Mouse (Mus musculus) embryonic facial prominence, embryonic 14.5 days (tissue): ENCODE measurements around the gene Btbd2. TPM values are rescaled to one million over a fixed set of nuclear protein-coding genes. Genes with fewer than 3 reads are reported as not detected.

Experiments used
- ATAC-seq: fragments of 200-750 bp; cut with Nextera tagmentation; 2 replicates; pipeline ENCODE4 v1.8.0; 2017; ENCODE audit warnings: low read depth, moderate number of reproducible peaks, moderate TSS enrichment
- DNase-seq: peaks from one replicate; pipeline ENCODE4 v3.0.0-alpha.2; 2015; ENCODE audit warnings: low spot score
- H3K27ac ChIP-seq: fragments of 300-500 bp; sonication (generic); replicated peaks from 2 replicates; pipeline ENCODE4 v1.5.1; 2014; ENCODE audit warnings: low read depth, mild to moderate bottlenecking, low read length, moderate library complexity
- H3K27me3 ChIP-seq: fragments of 300-500 bp; sonication (generic); replicated peaks from 2 replicates; pipeline ENCODE4 v1.6.1; 2014; ENCODE audit warnings: low read length; ENCODE audit not compliant: control insufficient read depth, insufficient read depth
- H3K36me3 ChIP-seq: fragments of 300-500 bp; sonication (generic); 2 replicates; pipeline ENCODE4 v1.6.1; 2014; ENCODE audit warnings: low read length, mixed read lengths; ENCODE audit not compliant: control insufficient read depth, insufficient read depth
- H3K4me1 ChIP-seq: fragments of 300-500 bp; sonication (generic); 2 replicates; pipeline ENCODE4 v1.6.1; 2014; ENCODE audit warnings: antibody characterized with exemption, low read length; ENCODE audit not compliant: control insufficient read depth, insufficient read depth
- H3K4me2 ChIP-seq: fragments of 300-500 bp; sonication (generic); 2 replicates; pipeline ENCODE4 v1.6.1; 2014; ENCODE audit warnings: low read depth, mild to moderate bottlenecking, low read length, moderate library complexity, mixed read lengths
- H3K4me3 ChIP-seq: fragments of 300-500 bp; sonication (generic); 2 replicates; pipeline ENCODE4 v1.5.1; 2014; ENCODE audit warnings: low read depth, mild to moderate bottlenecking, low read length
- H3K9ac ChIP-seq: fragments of 300-500 bp; sonication (generic); 2 replicates; pipeline ENCODE4 v1.6.1; 2014; ENCODE audit warnings: low read depth, mild to moderate bottlenecking, low read length, moderate library complexity, mixed read lengths
- H3K9me3 ChIP-seq: fragments of 300-500 bp; sonication (generic); 2 replicates; pipeline ENCODE4 v1.6.1; 2016; ENCODE audit warnings: low read length; ENCODE audit not compliant: control insufficient read depth
- WGBS: fragments of 180-500 bp; shearing (Covaris S2); extraction: QIAGEN DNeasy Blood & Tissue Kit; methylation state at CpG from one replicate; pipeline ENCODE4 v1.1.7; 2014; 5-methylcytosine and 5-hydroxymethylcytosine counted together
- polyA plus RNA-seq: library from polyadenylated mRNA; unstranded; fragments of >200 nt; fragmentation: Nextera tagmentation; extraction: Ambion mirVana; gene quantifications from 2 replicates; pipeline ENCODE4 v1.2.1, GENCODE M21; 2014

Gene Btbd2
- polyA plus RNA-seq, 1 experiment from 2014 or later = 71.6 TPM

DNA sequence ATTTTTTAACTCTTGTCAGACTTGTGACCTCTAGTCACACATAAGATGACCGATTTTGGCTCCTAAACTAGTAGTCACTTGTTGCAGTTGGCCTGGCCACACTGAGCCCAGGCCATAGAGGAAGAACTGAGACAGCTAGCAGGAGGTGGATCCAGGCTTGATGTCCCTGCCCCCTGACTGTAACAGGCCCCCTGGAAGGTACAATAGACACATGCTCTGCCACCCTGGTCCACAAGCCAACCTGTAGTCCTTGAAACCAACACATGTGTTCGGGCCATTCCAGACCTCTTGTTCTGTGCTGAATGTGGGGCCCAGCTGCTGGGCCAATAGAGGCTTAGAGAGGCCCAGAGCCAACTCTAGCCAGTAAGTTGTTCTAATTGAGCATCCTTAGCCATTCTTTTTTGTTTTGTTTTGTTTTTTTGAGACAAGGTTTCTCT is 23.4 kb upstream of the Btbd2 start:
- Histone ChIP-seq H3K36me3 (peaks cover 10% of the 10 kb centered on the region; the same call in 1 of the 2 replicates), H3K9me3 (no peaks in the 10 kb centered on the region), H3K4me3 (no peak overlapping the region), H3K9ac (peak overlapping the region; percentile 25; the same call in 1 of the 2 replicates), H3K27me3 (no peaks in the 10 kb centered on the region), H3K4me2 (no peak overlapping the region), H3K4me1 (peaks cover 23% of the 10 kb centered on the region), H3K27ac (no peak overlapping the region)
- WGBS = 67% methylated on average over 2 of the region's 2 CpGs
- no peak for DNase-seq
- no peak for ATAC-seq

DNA sequence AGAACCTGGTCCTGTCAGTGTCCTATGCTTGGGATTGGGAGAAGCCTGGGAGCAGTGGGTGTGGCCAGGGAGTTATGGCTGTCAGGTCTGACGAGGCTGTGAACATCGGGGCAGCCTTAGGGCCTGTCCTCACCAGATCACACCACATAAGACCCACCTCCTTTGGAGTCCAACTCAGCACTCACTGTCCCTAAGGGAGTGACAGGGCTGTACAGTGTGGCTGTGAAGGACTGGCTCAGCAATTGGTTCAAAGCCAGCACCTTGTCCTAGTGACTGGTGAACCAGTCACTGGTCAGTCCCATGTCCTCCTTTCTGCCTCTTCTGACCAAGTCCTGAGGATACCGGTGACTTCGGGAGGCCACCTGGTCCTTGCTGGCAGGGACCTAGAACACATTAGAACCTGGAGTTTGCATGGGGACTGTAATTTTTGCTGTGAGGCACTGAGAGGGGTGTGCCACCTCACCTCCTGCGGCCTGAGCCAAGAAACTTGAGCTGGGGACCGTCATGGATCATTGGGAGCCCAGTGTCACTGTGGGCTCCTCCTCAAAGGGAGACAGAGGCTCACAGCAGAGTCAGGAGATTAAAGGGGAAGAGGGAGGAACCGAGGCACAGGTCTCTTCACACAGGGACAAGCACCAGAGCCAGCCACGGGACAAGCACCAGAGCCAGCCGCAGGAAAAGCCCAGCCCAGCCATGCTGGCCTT is 22.8 kb upstream of the Btbd2 start:
- Histone ChIP-seq H3K27ac (peak overlapping the region; percentile 28; the same call in 1 of the 2 replicates), H3K4me2 (no peak overlapping the region), H3K27me3 (no peaks in the 10 kb centered on the region), H3K9me3 (no peaks in the 10 kb centered on the region), H3K4me1 (peaks cover 26% of the 10 kb centered on the region), H3K4me3 (no peak overlapping the region), H3K36me3 (peaks cover 8% of the 10 kb centered on the region; the same call in 1 of the 2 replicates), H3K9ac (peak overlapping the region; percentile 25; the same call in 1 of the 2 replicates)
- ATAC-seq (no peak), DNase-seq (no peak)
- WGBS = 63% methylated on average over 9 of the region's 9 CpGs

DNA sequence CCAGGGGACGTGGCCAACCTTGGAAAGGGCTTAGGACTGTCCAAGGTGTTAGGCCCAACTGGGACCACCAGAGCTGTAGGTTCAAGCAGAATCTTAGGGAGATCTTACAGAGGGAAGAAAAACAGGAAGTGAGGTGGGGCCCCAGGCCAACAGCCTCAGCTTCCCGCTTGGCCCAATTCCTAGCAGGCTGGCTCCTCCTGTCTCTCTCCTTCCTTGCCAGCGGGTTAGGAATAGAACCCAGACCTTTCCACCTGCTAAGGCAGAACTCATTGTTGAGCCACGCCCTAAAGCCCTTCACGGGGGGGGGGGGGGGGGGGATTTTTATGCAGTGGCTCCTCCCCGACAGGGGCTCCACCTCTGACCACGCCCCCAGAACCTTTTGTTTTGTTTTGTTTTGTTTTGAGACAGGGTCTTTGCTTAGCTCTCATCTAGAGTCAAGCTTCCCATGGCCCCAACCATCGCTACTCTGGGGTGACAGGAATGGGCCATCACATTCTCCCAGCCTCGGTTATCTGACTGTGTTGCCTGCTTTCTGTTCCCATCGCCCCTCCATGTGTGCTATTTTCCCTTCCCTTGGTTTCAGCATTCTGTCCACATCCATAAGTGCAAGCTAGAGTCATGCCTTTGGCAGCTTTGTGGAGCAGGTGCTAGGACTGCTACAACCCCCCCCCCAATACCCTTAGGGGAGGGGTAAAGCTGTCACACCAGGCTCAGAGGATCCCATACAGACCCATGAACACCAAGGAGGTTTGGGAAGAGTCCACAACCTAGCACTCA is 21.9 kb upstream of the Btbd2 start:
- ATAC-seq (no peak), DNase-seq (peak; percentile 52)
- WGBS = 62% methylated on average over 8 of the region's 10 CpGs
- Histone ChIP-seq H3K27ac (peak overlapping the region; percentile 98), H3K4me3 (no peak overlapping the region), H3K9ac (peak overlapping the region; percentile 35; the same call in 1 of the 2 replicates), H3K36me3 (peaks cover 12% of the 10 kb centered on the region; the same call in 1 of the 2 replicates), H3K4me1 (peaks cover 35% of the 10 kb centered on the region), H3K27me3 (no peaks in the 10 kb centered on the region), H3K4me2 (peak overlapping the region; percentile 13; the same call in 1 of the 2 replicates), H3K9me3 (no peaks in the 10 kb centered on the region)

DNA sequence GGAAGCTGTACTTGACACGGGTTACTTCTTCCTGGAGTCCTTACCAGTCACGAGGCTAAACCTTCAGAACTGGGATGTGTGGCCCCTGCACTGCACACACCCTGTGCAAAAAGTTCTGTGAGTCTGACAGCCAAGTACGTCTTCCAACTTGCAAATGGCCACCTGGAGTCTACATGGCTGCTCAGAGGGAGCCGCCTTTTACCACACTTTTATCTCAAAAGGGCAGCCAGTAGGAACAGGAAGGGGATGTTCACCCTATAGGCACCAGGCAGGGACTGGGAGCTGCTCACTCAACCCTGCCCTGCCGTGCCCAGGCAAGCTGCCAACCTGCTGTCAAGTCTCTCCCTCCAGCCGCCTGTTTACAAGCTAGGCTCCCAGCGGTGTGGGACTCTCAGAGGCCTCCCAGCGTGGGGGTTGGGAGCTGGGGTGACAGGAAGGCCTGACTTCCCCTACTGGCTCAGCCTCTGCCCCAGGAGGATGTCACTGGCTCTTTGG is 21.1 kb upstream of the Btbd2 start, which contains the start of gene Mknk2:
Gene Mknk2 (minus strand): TSS at position 171 of the 495 bp plus-strand sequence.
- H3K36me3 ChIP-seq = peaks cover 14% of the 10 kb centered on the region
- DNase-seq = peak; percentile 95
- H3K4me1 ChIP-seq = peaks cover 41% of the 10 kb centered on the region
- no peaks in the 10 kb centered on the region for H3K27me3 ChIP-seq
- 15% methylated on average over 8 of the region's 8 CpGs for WGBS
- H3K4me2 ChIP-seq = peak within 1 kb of the TSS; percentile 83
- peak; percentile 39 for ATAC-seq
- peak within 1 kb of the TSS; percentile 99 for H3K4me3 ChIP-seq
- peak within 1 kb of the TSS; percentile 85 for H3K9ac ChIP-seq
- peak within 1 kb of the TSS; percentile 98 for H3K27ac ChIP-seq
- no peaks in the 10 kb centered on the region for H3K9me3 ChIP-seq

DNA sequence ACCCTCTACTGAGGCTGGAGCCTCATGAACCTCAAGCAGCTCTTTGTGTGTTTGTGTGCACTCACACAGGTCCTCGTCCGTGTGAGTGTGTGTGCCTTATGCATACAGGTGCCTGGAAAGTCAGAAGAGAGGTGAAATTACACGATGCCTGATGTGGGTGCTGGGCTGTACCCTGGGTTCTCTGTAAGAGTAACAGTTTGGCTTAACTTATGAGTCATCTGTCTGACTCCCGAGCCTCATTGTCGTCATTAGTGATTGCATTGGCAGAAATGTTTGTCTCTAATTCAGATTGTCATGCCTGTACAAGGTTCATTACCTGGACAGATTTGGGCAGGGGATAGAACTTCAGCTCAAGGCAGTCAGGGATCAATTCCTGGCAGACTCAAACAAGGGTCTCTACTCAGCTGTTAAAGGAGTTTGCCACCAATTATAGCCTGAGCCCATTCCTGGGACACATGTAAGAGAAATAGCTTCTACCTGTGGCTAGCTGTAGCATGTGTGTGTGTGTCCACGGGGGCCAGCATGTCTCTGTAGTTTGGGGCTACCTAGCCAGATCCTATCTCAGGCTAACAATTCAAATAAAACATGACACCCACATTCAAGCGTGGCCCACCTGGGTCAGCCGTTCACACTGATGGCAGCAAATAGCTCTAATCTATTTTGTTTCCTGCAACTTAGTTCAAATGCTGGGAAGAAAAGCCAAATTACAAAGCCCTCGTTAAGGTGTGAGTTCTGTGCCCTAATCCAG is 20.4 kb upstream of the Btbd2 start:
- Histone ChIP-seq H3K27ac (peak overlapping the region; percentile 98), H3K4me1 (peaks cover 41% of the 10 kb centered on the region), H3K4me2 (peak overlapping the region; percentile 83), H3K36me3 (peaks cover 20% of the 10 kb centered on the region), H3K4me3 (peak overlapping the region; percentile 99), H3K27me3 (no peaks in the 10 kb centered on the region), H3K9me3 (no peaks in the 10 kb centered on the region), H3K9ac (peak overlapping the region; percentile 85)
- 28% methylated on average over 9 of the region's 9 CpGs for WGBS
- ATAC-seq = no peak
- peak; percentile 41 for DNase-seq

DNA sequence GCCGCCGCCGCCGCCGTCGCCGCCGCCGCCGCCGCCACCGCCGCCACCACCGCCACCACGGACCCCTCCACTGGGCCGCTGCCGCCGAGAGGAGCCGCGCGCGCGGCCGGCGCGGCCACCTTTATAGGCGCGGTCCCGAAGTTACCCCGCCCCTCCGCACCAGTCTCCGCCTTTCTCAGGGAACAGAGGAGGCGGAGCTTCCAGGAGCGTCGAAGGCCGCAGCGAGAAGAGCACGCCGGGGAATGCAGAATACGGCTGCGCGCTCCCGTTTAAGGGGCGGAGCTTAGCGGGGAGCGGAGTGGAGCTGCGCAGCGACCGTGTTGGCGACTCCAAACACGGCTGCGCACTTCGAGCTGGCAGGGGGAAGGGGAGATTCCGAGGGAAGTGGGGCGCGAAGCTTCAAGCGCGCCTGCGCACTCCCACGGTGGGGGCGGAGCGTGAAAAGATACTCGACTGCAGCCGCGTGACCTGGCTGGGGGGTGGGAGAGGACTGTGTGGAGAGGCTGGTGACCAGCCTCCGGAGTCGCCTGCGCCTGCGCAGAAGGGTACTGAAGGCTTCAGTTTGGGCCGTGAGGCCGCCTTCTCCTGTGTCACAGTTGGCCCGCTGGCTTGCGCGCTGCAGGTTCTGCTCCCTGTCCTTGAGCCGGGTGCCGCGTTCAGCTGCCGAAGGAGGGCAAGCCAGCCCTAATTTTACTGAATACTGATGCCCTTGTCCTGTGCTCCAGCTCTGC is 19.5 kb upstream of the Btbd2 start:
- peaks cover 30% of the 10 kb centered on the region for H3K36me3 ChIP-seq
- under 1% methylated on average over 30 of the region's 78 CpGs for WGBS
- H3K27ac ChIP-seq = peak overlapping the region; percentile 98
- H3K9me3 ChIP-seq = no peaks in the 10 kb centered on the region
- peak; percentile 94 for ATAC-seq
- H3K4me2 ChIP-seq = peak overlapping the region; percentile 93
- no peaks in the 10 kb centered on the region for H3K27me3 ChIP-seq
- DNase-seq = peak; percentile 100
- peak overlapping the region; percentile 99 for H3K4me3 ChIP-seq
- peak overlapping the region; percentile 98 for H3K9ac ChIP-seq
- H3K4me1 ChIP-seq = peaks cover 41% of the 10 kb centered on the region

DNA sequence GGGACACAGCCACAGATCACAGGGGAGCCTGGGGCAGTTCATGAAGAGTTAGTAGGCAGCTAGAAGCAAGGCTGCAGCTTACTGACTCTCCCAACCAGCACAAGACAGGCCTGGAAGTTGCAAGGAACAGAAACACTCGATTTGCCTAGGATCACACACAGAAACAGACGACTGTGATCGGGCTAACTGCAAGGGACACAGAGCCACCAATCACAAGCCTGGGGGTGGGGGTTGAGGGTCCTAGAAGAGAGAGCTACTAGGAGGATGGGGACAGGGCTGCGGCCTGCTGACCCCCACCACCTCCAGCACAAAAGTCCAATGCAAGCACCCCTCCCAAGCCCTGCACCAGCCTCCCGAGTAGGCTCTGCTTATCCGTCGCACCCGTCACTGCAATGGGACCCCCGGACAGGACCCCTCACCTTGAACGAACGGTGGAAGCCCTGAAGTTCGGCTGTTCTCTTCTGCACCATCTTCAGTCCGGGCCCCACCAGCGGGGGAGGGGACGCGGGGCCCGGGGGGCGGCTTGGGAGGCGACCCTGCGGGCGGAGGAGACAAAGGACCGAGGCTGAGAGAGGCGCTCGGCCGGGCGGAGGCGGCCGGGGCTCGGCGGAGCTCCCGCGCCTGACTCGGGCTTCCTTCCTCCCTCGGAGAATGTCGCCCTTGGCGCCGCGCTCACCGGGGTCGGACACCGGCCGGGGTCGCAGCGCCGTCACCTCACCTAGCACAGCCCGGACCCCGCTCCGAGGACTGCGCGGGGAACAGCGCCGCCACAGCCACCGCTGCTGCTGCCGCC is 18.7 kb upstream of the Btbd2 start:
- no peak for DNase-seq
- peak overlapping the region; percentile 98 for H3K9ac ChIP-seq
- peak overlapping the region; percentile 93 for H3K4me2 ChIP-seq
- H3K9me3 ChIP-seq = no peaks in the 10 kb centered on the region
- no peak; the same call in 1 of the 2 replicates for ATAC-seq
- H3K4me3 ChIP-seq = peak overlapping the region; percentile 99
- peak overlapping the region; percentile 98 for H3K27ac ChIP-seq
- no peaks in the 10 kb centered on the region for H3K27me3 ChIP-seq
- H3K4me1 ChIP-seq = peaks cover 41% of the 10 kb centered on the region
- peaks cover 37% of the 10 kb centered on the region for H3K36me3 ChIP-seq
- under 1% methylated on average over 23 of the region's 54 CpGs for WGBS
